Mouse (Mus musculus) neural tube, embryonic 15.5 days (tissue): ENCODE results near the gene Oxct2a. TPM values are rescaled to one million over a fixed set of nuclear protein-coding genes. Genes with fewer than 3 reads are reported as not detected.

Experiments
- polyA plus RNA-seq: library from polyadenylated mRNA; unstranded; fragments of >200 nt; fragmentation: Nextera tagmentation; extraction: Ambion mirVana; gene quantifications from 2 replicates; pipeline ENCODE4 v1.2.1, GENCODE M21; 2015

Oxct2a gene
- polyA plus RNA-seq, 1 experiment from 2014 or later = 0.14 TPM

Other genes with a start within 250 kb of the Oxct2a start
- gene Bmp8b, start 218.5 kb downstream of the Oxct2a start, polyA plus RNA-seq = 0.38 and 0.43 TPM in 2 replicates
- 0.68 and 0.77 TPM in 2 replicates for gene Oxct2b, start 207.4 kb downstream of the Oxct2a start, polyA plus RNA-seq
- 50.4 and 66.1 TPM in 2 replicates for gene Ppie, start 183.7 kb downstream of the Oxct2a start, polyA plus RNA-seq
- 33.2 and 34.4 TPM in 2 replicates for gene Hpcal4, start 140.4 kb downstream of the Oxct2a start, polyA plus RNA-seq
- gene Nt5c1a, start 122.1 kb downstream of the Oxct2a start, polyA plus RNA-seq = 0.17 TPM in 1 of 2 replicates, not detected in the other
- gene Heyl, start 90.1 kb downstream of the Oxct2a start, polyA plus RNA-seq = 5.6 and 9.6 TPM in 2 replicates
- gene Pabpc4, start 61.3 kb downstream of the Oxct2a start, polyA plus RNA-seq = 28.3 and 31.7 TPM in 2 replicates
- gene Bmp8a, start 19.6 kb upstream of the Oxct2a start, polyA plus RNA-seq = 0.20 and 0.43 TPM in 2 replicates